Mouse (Mus musculus): ENCODE results near the gene Swt1.

Gene Swt1

DNA sequence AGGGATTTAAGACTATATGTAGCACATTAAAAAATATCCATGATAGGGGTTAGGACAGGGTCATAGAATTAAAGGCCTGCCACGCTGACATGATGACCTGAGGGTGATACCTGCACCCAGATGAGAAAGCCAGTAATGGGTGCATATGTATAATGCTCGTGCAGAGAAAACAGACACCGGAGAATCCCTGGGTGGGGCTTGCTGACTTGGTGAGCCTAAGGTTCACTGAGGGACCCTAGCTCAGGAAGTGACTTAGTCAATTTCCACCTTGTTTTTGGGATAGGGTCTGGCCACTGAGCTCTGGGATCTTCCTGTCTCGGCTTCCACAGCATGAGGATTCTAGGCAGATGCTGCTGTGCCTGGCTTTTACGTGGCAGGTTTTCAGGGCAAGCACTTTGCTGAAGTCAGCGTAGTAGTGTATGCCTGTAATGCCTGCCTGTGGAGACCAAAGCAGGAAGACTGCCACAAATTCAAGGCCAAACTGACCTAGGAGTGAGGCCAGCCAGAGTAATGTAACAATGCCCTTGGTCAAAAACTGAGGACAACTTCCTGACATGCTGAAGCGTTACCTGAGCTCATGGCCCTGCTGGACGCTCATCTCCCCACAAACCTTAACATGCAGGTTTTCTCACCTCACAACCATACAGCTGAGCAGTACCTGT is 61.2 kb downstream of the Swt1 start:
- DNase-seq, result no peak

DNA sequence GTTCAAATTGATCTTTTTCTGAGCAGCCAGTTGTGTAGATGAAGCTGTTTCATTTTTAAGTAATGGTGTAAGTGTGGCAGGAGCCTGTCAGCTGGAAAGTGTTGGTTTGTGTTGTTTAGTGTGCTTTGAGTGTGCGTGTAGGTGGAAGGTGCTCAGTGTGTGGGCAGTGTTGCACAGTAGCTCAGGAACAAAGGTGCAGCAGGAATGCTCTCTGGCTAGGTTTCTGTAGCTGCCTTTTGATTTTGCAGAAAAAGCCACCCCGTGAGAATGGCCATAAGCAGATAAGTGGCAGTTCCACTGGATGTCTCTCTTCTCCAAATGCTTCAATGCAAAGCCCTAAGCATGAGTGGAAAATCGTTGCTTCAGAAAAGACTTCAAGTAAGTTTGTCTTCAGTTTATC is 68.9 kb downstream of the Swt1 start:
- DNase-seq, result no peak

DNA sequence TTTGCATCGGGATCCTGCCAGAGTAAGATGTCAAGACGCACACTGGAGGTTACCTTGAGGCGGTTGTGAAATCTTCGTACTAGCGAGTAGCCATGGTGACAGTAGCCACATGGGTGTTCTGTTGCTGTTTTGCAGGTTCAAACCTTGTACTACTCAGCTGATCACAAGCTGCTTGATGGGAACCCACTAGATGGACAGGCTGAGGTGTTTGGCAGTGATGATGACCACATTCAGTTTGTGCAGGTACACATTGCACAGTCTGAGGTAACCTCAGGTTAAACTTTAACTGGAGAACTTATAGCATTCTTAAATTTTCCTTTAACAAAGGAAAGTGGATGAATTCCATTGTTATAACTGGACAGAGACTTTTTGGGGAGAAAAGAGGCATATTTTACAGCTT is 72.3 kb downstream of the Swt1 start:
- no peak for DNase-seq

DNA sequence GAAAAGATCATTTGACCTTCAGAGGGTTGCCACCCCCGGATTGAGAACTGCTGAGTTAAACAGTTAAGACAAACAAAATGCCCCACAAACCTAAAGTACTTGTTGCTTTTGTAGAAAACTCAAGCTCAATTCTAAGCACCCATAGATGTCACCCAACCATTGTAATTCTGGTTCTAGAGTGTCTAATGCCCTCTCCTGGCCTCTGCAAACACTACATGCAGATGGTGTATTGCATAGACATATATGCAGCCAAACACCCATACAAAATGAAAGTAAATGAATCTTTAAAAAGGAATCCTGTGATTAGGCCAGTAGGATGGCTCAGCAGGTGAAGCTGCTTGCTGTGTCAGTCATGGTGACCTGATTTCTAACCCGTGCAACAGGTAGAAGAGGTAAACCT is 75.3 kb downstream of the Swt1 start:
- peak; percentile 69 to 77 for DNase-seq

DNA sequence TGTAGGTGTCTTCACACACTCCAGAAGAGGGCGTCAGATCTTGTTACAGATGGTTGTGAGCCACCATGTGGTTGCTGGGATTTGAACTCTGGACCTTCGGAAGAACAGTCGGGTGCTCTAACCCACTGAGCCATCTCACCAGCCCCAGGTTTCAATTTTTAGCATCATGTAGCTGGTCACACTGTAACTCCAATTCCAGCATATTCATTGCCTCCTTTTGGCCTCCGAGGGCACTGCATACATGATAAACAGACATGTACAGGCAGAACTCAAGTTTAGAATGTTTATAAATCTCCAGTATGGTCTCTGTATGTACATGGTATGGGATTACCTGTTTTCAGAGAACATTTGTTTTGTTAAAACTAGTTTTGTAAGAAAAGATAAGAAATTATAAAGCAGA is 80.0 kb downstream of the Swt1 start:
- DNase-seq, result peak; percentile 20 to 38

DNA sequence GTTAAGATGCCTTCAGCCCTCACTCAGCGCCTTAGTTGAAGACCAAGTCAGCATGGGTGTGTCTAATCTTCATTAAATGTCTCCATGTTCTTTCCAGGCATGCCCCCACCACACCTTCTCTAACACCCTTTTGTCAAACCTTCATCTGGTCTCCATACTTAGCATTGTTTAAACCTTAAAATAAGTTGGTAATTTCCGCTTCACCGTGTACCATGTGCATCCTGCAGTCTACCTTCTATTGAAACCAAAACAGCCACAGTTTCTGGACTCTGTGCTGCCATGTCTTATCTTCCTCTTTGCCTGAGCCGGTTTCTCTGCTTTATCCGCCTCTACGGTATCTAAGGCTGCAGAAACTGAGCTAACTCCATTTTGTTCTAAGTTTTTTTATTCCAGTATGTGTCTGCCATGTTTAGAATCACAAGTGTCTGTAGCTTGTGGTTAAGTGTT is 81.6 kb downstream of the Swt1 start:
- peak; percentile 28 to 37 for DNase-seq

DNA sequence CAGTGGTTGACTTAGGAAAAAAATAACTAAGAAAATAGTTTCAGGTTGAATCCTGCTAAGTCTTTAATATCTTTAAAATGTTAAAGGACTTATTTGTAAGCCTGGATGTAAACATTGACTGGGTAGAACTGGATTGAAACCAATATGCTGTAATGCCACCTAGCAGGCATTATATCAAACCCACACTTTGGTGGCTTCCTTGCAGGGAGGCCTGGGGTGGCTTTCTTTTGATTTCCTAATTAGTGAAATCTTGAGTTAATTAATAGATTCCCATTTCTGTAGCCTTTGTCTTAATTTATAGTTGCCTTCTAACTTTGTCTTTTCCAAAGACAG is 82.4 kb downstream of the Swt1 start:
- DNase-seq, result no peak

DNA sequence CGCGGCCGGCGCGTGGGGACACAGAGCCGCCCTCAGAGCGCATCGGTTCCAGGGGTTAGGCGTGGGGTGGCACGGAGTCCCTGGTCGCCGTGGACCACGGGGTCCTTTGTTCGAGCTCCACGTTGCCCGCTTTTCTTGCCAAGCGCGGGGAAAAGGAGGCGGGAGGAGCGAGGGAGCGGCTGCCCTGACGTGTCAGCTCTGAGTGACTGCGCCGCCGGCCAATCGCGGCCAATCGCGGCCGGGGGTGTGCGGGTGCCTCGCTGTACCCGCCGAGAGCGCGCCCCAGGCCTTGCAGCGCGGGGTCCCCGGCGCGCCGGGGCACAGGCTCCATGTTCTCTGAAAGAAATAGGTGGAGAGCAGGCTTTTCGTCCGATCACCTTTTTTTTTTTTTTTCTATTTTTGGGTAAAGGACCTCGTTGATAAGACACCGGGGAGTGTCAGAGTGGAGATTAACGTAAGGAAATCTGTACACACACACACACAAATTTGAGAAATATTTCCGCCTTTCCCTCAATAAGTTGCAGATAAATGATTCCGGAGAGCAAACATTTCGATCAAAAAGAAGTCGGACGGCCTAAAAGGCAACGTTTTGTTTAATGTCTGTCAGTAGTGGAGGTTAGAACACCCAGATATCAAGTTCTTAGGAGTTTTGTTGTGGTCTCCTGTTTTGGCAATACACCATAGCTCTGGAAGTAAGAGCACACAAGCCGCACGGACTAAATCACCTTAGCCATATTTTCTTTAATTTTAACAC is 83.0 kb downstream of the Swt1 start:
- DNase-seq, result peak; percentile 89 to 91

DNA sequence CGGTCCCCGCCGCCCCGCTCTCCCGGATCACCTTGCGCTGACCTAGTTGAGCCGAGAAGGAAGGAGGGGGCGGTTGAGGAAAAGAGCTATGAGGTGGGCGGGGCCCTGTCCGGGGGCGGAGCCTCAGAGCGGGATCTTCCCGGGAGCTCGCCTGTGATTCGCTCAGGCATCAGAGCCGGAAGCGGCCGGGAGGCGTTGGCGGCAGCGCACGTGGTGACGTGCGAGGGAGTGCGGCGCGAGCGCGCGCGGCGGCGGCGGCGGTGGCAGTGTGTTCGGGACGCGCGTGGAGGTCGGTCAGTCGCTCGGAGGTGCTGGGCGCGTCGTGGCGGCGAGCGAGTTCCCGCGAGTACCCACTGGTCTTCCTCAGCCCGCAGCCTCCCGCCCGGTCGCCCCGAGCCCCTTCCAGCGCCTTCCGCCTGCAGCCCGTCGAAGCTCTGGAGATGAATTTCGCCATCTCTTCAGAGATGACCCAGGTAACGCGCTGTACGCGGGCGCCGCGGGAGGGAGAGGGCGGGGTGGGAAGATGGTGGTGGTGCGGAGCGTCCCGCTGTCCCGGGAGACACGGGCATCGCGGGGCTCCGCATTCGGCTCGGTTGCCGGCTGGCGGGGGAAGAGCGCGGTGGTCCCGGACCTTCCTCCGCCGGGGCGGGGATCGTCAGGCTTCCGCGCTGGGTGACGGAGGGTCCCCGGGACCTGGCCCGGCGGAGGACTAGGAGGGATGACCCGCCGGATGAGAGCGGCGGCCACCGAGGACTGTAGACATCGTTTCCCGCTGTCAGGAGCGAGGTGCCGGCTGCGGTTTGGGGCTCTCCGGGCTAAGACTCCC is 83.8 kb downstream of the Swt1 start, which contains the start of gene Ivns1abp:
Gene Ivns1abp, plus strand, starts transcription at position 195 of the 826 bp plus-strand sequence.
- DNase-seq, result peak; percentile 98 to 99

DNA sequence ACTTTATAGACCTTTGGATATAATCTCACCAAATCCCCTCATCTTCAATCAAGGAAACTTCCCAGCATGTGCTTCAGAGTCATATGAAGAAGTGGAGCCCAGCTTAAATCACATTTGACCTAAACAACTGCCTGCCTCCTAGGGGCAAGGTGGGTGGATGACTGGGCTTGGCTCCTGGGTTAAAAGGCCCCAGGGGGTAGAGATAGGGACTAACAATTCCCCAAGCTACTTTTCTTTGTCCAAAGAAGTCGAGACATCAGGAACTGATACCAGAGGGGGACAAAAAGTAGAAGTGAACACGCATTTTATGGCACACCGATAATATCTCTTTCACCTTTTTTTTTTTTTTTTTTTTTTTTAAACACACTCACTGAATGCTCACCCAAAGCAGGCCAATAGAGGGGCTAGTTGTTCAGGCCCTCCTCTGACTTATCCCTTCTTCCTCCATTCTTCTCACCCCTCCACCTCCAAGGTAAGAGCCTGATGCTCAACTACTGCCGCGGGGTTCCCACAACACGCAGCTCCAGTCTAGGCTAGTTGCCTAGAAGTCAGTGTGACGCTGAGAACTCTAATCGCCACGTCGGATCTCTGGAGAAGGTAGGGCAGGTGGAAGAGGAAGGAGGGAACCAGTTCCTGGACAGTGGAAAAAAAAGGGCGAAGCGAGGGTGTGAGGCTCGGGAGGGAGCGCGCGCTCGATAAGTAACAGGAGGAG is 84.5 kb downstream of the Swt1 start:
- peak; percentile 70 to 71 for DNase-seq

DNA sequence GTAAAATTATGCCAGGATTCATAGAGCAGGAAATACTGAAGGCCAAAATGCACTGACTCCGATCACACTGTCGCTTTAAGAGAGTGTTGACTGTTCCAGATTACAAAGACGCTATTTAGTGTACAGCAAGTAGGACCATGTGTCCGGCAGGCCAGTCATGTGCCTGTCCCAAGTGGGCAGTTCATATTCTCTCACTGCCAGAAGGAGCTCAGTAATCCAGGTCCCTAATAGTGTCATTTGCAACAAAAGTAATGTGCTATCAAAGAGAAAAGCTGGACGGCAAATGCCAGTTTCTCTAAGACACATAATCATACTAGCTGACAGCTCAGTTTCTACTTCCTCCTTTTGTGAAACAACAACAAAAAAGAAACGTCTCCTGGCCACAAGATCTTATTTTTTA is 85.3 kb downstream of the Swt1 start:
- peak; percentile 51 to 54 for DNase-seq

DNA sequence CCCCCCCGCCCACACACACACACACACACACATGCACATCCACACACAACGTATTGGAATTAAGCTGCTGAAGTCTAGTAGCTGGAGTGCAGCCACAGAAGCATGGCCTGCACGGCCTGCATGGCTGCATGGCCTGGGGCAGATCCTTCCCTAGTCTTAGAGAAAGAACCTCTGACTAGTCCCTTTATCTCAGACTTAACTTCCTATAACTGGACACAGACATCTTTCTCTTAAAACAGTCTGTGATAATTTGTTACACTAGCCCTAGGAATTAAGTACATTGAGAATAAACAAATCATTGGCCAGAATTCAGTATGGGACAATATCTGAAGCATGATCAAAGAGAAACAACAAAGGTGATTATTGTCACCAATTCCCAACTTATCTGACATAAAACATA is 85.9 kb downstream of the Swt1 start:
- no peak for DNase-seq

DNA sequence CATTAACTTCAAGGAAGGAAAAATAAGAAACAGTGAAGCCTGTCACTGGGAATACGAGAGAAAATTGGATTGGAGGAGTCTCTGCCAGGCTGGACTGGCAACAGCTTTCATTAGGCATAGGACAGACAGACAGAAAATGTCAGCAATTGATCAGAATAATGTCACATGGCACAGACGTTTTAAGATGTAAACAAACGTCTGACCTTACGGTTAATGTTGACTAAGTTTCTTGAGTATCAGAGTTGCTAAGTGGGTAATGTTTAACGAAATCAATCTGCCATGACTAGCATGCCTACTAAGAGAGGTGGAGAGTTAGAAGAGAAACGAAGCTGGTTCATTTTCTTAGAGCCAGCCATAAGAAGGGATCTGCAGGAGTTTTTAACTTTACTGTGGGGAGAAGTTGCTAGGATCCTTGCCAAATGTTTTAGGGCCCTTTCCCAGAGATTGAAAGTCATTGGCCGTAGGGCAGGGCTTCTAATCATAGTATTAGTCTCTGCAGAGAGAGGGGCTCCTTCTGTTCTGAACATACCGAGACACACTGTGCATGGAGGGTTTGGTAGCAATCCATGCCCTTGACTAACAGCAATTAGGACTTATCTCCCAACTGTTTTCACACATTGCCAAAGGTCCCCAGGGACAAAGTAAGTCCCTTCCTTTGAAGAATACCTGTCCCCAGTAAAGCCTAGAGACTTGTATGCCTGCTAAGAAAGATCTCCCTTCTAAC is 86.8 kb downstream of the Swt1 start:
- no peak for DNase-seq

DNA sequence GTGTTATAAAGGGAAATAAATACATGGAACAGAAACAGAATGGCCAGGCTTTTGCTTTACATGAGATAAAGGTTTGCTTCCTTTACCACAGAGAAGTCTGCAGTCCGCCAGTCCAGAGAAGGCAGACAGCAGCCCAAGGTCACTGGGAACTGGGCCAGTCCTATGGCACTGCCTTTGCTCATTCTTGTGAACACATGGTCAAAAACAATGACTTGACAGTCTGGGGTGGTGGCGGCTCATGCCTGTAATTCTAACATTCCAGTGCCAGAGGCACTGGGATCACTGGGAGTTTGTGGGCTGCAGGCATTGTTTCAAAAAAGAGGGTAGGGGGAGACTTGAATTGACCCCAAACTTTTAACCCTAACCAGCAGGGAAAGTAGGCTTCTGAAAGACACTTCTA is 89.3 kb downstream of the Swt1 start:
- no peak for DNase-seq

DNA sequence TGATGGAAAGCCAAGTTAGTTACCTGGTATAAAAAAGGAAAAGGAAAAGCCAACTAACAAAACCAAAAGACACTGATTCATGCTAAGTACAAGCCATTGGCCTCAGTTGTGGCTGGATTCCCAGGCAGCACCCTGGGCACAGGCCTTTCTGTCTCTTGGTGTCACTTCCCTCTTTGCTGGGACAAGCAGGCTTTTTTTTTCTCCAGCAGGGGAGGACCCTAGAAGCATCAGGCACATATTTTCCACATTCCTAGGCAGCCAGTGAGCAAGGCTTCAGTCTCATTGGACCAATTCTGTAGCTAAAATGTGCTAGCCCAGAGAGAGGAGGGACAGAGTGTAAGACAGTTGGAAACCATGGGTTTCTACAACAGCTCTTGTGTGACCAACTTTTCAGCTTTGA is 90.0 kb downstream of the Swt1 start:
- DNase-seq, result no peak

DNA sequence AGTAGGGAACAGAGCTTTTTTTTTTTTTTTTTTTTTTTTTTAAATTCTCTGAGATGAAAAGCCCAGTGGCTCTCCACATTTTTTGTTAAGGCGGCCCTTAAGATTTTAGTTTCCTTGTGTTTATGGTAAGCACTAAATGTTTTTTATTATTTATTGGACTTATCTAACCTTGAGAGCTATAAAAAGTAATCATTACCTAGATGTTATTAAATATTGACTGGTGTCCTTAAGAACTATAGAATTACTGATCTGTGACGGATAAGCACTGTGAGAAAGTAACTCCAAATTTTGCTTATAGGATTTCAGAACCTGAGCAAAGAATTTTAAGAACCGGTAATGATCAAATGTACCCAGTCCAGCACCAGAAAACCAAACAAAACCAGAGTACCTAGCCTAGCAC is 95.4 kb downstream of the Swt1 start:
- DNase-seq, result no peak

DNA sequence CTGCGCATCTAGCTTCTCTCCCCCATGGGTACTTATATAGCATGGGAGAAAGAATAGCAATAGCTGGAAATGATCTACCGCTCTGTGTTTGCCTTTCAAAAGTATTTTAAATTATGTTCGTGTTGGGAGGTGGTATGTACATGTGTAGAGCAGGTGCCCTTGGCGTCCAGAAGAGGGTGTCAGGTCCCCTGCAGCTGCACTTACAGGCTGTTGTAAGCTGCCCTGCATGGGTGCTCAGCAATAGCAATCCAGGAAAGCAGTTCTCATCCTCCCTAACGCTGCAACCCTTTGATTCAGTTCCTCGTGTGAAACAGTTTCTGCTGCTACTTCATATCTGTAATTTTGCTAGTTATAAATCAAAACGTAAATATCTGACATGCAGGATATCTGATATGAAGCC is 98.7 kb downstream of the Swt1 start:
- DNase-seq, result no peak

DNA sequence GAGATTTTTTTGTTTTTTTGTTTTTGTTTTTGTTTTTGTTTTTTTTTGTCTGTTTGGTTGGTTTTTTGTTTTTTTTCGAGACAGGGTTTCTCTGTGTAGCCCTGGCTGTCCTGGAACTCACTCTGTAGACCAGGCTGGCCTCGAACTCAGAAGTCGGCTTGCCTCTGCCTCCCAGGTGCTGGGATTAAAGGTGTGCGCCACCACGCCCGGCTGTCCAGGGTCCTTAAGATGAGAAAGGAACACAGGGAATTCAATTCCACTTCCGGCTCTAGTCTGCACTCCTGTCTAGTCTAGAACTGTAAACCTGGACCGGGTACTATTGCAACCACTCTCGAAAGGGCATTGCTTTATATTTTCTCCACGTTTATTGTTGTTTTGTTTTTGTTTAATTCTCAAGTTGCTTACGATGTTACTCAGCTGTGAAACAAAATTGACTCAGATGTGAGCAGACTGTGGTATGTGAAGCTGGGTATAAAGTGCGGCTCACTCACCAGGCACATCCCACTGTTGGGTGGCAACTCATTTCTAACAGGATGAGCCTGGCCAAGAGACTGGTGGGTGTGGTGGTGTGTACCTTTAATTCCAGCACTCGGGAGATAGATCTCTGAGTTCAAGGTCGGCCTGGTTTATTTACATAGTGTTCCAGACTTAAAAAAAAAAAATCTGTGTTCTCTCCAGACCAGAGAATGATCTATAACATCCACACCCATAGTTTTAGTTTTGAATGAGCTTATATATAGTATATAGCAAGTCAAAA is 99.7 kb downstream of the Swt1 start:
- DNase-seq, result no peak

DNA sequence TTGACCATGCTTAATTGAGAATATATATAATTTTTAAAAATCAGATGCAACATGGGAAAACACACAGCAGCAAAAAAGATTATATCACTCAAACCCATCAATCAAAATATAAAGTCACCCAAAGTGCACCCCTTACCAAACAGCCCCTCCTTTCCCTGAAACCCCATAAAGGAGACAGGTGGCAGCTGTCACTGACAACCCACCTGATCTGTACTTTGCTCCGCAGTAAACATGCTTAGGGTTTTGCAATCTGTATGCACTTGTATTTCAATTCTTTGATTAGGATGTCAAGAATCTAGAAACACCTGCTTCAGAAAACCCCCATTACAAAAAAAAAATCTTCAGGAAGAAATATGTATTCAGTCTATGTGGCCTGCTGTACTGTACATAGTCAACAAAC is 102.9 kb downstream of the Swt1 start:
- DNase-seq, result no peak

DNA sequence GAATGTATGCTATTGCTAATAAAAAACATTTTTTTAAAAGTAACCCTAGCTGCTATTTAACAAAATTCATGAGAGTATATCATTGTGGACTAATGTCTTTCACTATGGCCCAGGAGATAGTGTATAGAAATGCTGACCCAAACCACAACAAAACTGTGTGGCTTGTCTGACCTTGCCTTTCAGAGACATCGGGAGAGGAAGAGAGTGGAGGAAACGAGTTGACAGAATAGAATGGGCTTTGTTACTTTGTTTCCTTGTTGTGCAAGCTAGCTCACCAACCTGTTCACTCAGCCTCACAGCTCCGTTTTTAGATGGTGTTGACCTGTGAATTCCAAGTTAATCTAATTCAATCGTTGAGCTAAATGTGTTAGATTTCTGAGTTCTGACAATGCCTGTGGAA is 107.8 kb downstream of the Swt1 start:
- DNase-seq, result no peak

DNA sequence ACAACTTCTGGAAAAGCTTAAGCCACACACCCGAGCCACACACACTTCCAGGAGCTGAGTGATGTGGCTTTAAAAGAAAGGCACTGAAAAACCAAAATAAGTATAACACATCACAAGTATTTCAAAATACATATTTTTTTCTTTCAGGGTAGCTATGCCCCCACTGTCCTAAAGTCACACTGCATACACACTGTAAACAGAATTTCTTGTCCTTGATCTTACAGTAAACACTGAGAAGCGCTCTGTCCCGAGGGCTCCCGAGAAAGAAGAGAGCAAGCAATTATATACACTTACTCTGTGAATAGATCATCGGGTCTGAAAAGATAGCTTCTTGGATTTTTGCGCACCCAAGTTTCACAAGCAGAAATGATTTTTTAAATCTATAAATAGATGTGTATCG is 109.0 kb downstream of the Swt1 start:
- no peak for DNase-seq
